Mouse (Mus musculus) hindbrain, postnatal 0 days (tissue): ENCODE measurements at regions not wholly inside any gene's neighbourhood (a gene's known extent, or its start where the extent isn't known, plus 50 kb on each side); places are given as distances from the start of the nearest gene placed in this dataset.

Experiments used
- ATAC-seq: fragments of 200-750 bp; cut with Nextera tagmentation; 2 replicates; pipeline ENCODE4 v1.8.0; 2017; ENCODE audit warnings: mild to moderate bottlenecking, moderate TSS enrichment, moderate library complexity
- DNase-seq: peaks from one replicate; pipeline ENCODE4 v3.0.0-alpha.2; 2015; ENCODE audit warnings: low spot score
- H3K27ac ChIP-seq: fragments of 300-500 bp; sonication (generic); 2 replicates; pipeline ENCODE4 v1.5.1; 2014; ENCODE audit warnings: mild to moderate bottlenecking
- H3K27me3 ChIP-seq: fragments of 300-500 bp; sonication (generic); 2 replicates; pipeline ENCODE4 v1.6.1; 2014; ENCODE audit warnings: low read length, mixed read lengths; ENCODE audit not compliant: insufficient read depth
- H3K36me3 ChIP-seq: fragments of 300-500 bp; sonication (generic); 2 replicates; pipeline ENCODE4 v1.6.1; 2014; ENCODE audit warnings: low read length, mixed read lengths; ENCODE audit not compliant: insufficient read depth
- H3K4me1 ChIP-seq: fragments of 300-500 bp; sonication (generic); 2 replicates; pipeline ENCODE4 v1.6.1; 2014; ENCODE audit warnings: antibody characterized with exemption, low read length, mixed read lengths; ENCODE audit not compliant: insufficient read depth
- H3K4me2 ChIP-seq: fragments of 300-500 bp; sonication (generic); 2 replicates; pipeline ENCODE4 v1.6.1; 2014; ENCODE audit warnings: low read depth, mild to moderate bottlenecking, low read length, moderate library complexity, mixed read lengths
- H3K4me3 ChIP-seq: fragments of 300-500 bp; sonication (generic); 2 replicates; pipeline ENCODE4 v1.5.1; 2014; ENCODE audit warnings: low read length
- H3K9ac ChIP-seq: fragments of 300-500 bp; sonication (generic); replicated peaks from 2 replicates; pipeline ENCODE4 v1.6.1; 2014; ENCODE audit warnings: mild to moderate bottlenecking, low read length, moderate library complexity, mixed read lengths
- H3K9me3 ChIP-seq: fragments of 300-500 bp; sonication (generic); 2 replicates; pipeline ENCODE4 v1.6.1; 2016; ENCODE audit warnings: low read length, mixed read lengths
- CTCF ChIP-seq: IDR thresholded peaks from 2 replicates; pipeline ENCODE4 v1.5.1; 2016; ENCODE audit warnings: antibody characterized with exemption, control low read depth, low read depth
- WGBS: fragments of 180-500 bp; shearing (Covaris S2); extraction: QIAGEN DNeasy Blood & Tissue Kit; methylation state at CpG from one replicate; pipeline ENCODE4 v1.1.7; 2014; 5-methylcytosine and 5-hydroxymethylcytosine counted together

GRCm38 (mm10) chr19:14880818-14881217, 283.0 kb upstream of the Tle4 start:
- Histone ChIP-seq H3K36me3 (no peaks in the 10 kb centered on the region), H3K4me2 (no peak overlapping the region), H3K27me3 (no peaks in the 10 kb centered on the region), H3K4me1 (no peaks in the 10 kb centered on the region), H3K4me3 (no peak overlapping the region), H3K9ac (no peak overlapping the region), H3K9me3 (no peaks in the 10 kb centered on the region), H3K27ac (no peak overlapping the region)
- no peak for TF ChIP-seq CTCF
- no peak for ATAC-seq
- WGBS, result 87% methylated on average over 4 of the region's 4 CpGs
- DNase-seq, result no peak

GRCm38 (mm10) chr19:14873986-14874385, 276.1 kb upstream of the Tle4 start:
- H3K9me3 ChIP-seq, result no peaks in the 10 kb centered on the region
- H3K4me1 ChIP-seq, result no peaks in the 10 kb centered on the region
- H3K27ac ChIP-seq, result no peak overlapping the region
- no peak overlapping the region for H3K4me3 ChIP-seq
- 0 out of 2 replicates have a peak, but pooled peaks cover 3% of the 10 kb centered on the region for H3K27me3 ChIP-seq
- no peak for TF ChIP-seq CTCF
- H3K36me3 ChIP-seq, result no peaks in the 10 kb centered on the region
- WGBS, result 97% methylated on average over 1 of the region's 1 CpGs
- H3K4me2 ChIP-seq, result no peak overlapping the region
- ATAC-seq (no peak), DNase-seq (no peak)
- no peak overlapping the region for H3K9ac ChIP-seq

- ATAC-seq, result peak; percentile 91
- DNase-seq, result peak; percentile 63
- Histone ChIP-seq H3K9ac (no peak overlapping the region), H3K36me3 (no peaks in the 10 kb centered on the region), H3K4me3 (no peak overlapping the region), H3K9me3 (no peaks in the 10 kb centered on the region), H3K4me1 (no peaks in the 10 kb centered on the region), H3K27me3 (0 out of 2 replicates have a peak, but pooled peaks cover 3% of the 10 kb centered on the region), H3K27ac (no peak overlapping the region), H3K4me2 (no peak overlapping the region)
- TF ChIP-seq CTCF, result no peak
- 7% methylated on average over 7 of the region's 7 CpGs for WGBS
Measured at GRCm38 (mm10) chr19:14871178-14871867, 273.5 kb upstream of the Tle4 start.

- WGBS, result 40% methylated on average over 13 of the region's 13 CpGs
- ATAC-seq (no peak), DNase-seq (no peak)
- H3K4me2 ChIP-seq, result no peak overlapping the region
- H3K4me1 ChIP-seq, result 0 out of 2 replicates have a peak, but pooled peaks cover 4% of the 10 kb centered on the region
- TF ChIP-seq CTCF, result no peak
- no peak overlapping the region for H3K4me3 ChIP-seq
- H3K27me3 ChIP-seq, result no peaks in the 10 kb centered on the region
- no peaks in the 10 kb centered on the region for H3K36me3 ChIP-seq
- no peaks in the 10 kb centered on the region for H3K9me3 ChIP-seq
- H3K9ac ChIP-seq, result no peak overlapping the region
- no peak overlapping the region for H3K27ac ChIP-seq
Measured at GRCm38 (mm10) chr19:14862654-14863468, 265.0 kb upstream of the Tle4 start.

- Histone ChIP-seq H3K27me3 (no peaks in the 10 kb centered on the region), H3K27ac (no peak overlapping the region), H3K4me2 (no peak overlapping the region), H3K4me1 (no peaks in the 10 kb centered on the region), H3K36me3 (no peaks in the 10 kb centered on the region), H3K4me3 (no peak overlapping the region), H3K9me3 (no peaks in the 10 kb centered on the region), H3K9ac (no peak overlapping the region)
- WGBS, result 80% methylated on average over 2 of the region's 2 CpGs
- DNase-seq (no peak), ATAC-seq (no peak)
- TF ChIP-seq CTCF, result no peak
Measured at GRCm38 (mm10) chr19:14855036-14855435, 257.2 kb upstream of the Tle4 start.

- WGBS, result 86% methylated on average over 4 of the region's 4 CpGs
- H3K4me1 ChIP-seq, result no peaks in the 10 kb centered on the region
- H3K9me3 ChIP-seq, result no peaks in the 10 kb centered on the region
- no peaks in the 10 kb centered on the region for H3K36me3 ChIP-seq
- no peak overlapping the region for H3K27ac ChIP-seq
- DNase-seq (no peak), ATAC-seq (no peak)
- H3K9ac ChIP-seq, result no peak overlapping the region
- no peak overlapping the region for H3K4me2 ChIP-seq
- no peaks in the 10 kb centered on the region for H3K27me3 ChIP-seq
- H3K4me3 ChIP-seq, result no peak overlapping the region
- no peak for TF ChIP-seq CTCF
Measured at GRCm38 (mm10) chr19:14853416-14853815, 255.6 kb upstream of the Tle4 start.

- Histone ChIP-seq H3K27me3 (no peaks in the 10 kb centered on the region), H3K4me1 (no peaks in the 10 kb centered on the region), H3K4me3 (no peak overlapping the region), H3K4me2 (no peak overlapping the region), H3K27ac (no peak overlapping the region), H3K9ac (no peak overlapping the region), H3K36me3 (no peaks in the 10 kb centered on the region), H3K9me3 (no peaks in the 10 kb centered on the region)
- TF ChIP-seq CTCF, result no peak
- WGBS, result 82% methylated on average over 1 of the region's 1 CpGs
- DNase-seq (no peak), ATAC-seq (no peak)
Measured at GRCm38 (mm10) chr19:14849561-14849960, 251.7 kb upstream of the Tle4 start.
